Mouse (Mus musculus) erythroblast, adult 5-6 weeks (primary cell): ENCODE measurements around the gene Car15. TPM values are rescaled to one million over a fixed set of nuclear protein-coding genes. Genes with fewer than 3 reads are reported as not detected.

Experiments used
- ATAC-seq: replicated peaks from 2 replicates; pipeline ENCODE4 v1.8.0; 2016; ENCODE audit warnings: moderate number of reproducible peaks, mild to moderate bottlenecking, moderate TSS enrichment, inconsistent platforms; ENCODE audit not compliant: poor library complexity, low FRiP score, severe bottlenecking
- total RNA-seq, 2 experiments: library from RNA; stranded (forward) in 1 of 2; stranded (reverse) in 1 of 2; fragments of 150-400 nt in 1 of 2; fragments of 200-764, 138-1000 nt in 1 of 2; gene quantifications; 2 replicates each; pipeline versions ENCODE4 v1.2.3 to v1.2.4; 2015 to 2017; ENCODE audit warnings: low replicate concordance in 2 of 2

Car15 gene
- total RNA-seq (2015; ENCODE audit: low replicate concordance): 2.5 TPM in 1 of 2 replicates, not detected in the other
- total RNA-seq (2017; ENCODE audit: low replicate concordance): 1.3 TPM in 1 of 2 replicates, not detected in the other

DNA sequence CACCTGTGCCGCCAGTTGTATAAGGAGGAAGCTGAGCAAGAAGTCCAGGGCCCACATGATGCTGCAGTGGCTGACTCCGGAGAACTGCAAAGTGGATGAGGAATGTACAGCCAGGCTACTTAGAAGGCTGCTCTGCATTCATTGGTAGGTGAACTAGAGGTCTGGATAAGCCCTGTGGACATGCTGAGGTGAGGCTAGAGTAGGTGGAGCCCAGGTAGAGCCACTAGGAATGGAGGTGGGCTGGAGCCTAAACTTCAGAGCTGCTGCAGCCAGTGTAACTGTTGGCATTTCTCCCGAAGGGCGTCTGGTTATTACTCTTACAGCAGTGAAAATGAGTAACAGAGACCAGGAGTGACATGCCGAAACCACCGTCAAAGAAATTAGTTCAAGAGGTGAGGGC lies at the start of gene Car15:
Gene Car15, minus strand, starts transcription at position 314 of the 400 bp plus-strand sequence.
- ATAC-seq: no peak

GRCm38 (mm10) chr16:17884116-17884515 lies 46.0 kb upstream of the Car15 start:
- ATAC-seq: no peak

- no peak for ATAC-seq
These were observed 44.0 kb upstream of the Car15 start for GRCm38 (mm10) chr16:17882196-17882595.

- no peak for ATAC-seq
These were observed 41.4 kb upstream of the Car15 start for GRCm38 (mm10) chr16:17879571-17879970.

GRCm38 (mm10) chr16:17876096-17876495 lies 37.9 kb upstream of the Car15 start:
- ATAC-seq: no peak

DNA sequence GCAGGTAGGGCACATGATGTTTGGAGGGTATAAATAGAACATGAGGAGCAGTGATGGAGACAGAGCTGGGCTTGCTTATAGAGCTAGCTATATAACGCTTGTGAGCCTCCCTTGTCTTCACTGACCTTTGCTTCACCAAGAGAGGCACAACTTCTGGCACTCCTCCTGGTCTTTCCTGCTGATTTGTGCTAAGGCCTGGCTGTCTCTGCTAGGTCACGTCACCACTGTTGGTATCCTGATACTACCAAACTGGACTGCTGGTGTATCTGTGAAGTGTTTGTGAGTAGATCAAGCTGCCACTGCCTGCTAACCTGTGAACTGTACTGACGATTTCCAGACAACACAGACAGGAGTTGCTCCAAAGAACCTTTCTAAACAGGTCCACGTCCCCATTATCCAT lies 37.0 kb upstream of the Car15 start:
- no peak for ATAC-seq

- 0 out of 2 replicates have a peak, but pooled peaks have one; percentile 41 for ATAC-seq
These were observed 34.8 kb upstream of the Car15 start for GRCm38 (mm10) chr16:17872995-17873394.

GRCm38 (mm10) chr16:17871248-17871647 lies 33.1 kb upstream of the Car15 start:
- ATAC-seq: 0 out of 2 replicates have a peak, but pooled peaks have one; percentile 27

GRCm38 (mm10) chr16:17865770-17866169 lies 27.6 kb upstream of the Car15 start:
- no peak for ATAC-seq

DNA sequence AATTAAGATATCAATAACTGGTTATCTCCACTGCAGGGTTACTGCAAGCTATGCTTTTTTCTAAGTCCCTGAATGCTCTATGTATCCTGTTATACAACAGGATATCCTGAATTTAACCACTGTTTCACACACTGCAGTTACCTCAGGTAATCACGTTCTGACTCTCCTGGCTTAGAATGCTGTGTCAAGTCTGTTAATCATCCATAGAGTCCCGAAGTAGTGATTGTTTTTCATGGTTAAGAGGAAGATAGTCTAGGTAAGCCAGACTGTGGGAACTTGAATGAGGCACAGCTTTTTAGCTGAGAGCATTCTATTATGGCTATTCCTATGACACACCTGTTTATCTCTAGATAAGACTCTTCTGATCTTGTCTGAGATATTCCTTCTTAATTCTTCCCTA lies 27.1 kb upstream of the Car15 start:
- ATAC-seq: no peak

DNA sequence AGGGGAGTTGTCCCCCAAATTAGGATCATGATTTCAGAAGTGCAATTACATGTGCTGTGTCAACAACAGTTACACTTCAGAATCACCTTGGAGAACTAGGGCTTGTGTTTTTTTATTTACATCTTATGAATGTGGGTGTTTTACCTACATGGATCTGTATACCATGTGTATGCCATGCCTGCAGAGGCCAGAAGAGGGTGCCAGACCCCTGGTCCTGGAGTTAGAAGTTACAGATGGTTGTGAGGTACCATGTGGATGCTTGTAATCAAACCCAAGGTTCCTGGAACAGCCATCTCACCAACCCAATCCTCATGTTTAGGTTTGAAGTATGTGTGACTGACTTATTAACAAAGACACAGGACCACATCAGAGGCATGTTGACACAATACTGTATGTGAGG lies 20.4 kb upstream of the Car15 start:
- ATAC-seq: 0 out of 2 replicates have a peak, but pooled peaks have one; percentile 48

DNA sequence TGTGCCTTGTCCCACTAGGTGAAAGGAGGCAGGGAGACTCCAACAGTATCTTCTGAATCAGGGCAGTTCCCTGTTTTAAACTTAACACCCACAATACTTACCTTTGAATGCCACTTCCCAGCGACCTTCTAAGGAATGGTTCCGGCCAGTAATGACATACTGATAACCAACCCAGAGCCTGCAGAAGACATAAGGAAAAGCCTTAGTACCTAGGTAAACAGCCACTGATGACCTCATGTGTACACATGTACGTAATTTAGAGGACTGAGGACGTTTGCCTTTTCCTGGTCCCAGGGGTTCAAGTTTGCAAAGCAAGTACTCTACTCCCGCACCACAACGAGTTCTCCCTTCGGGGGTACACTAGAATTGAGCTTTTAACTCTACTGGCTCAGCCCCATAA lies 19.0 kb upstream of the Car15 start:
- no peak for ATAC-seq

- ATAC-seq: no peak
These were observed 15.1 kb upstream of the Car15 start for GRCm38 (mm10) chr16:17853263-17853662.

- no peak for ATAC-seq
These were observed 13.7 kb upstream of the Car15 start for GRCm38 (mm10) chr16:17851860-17852259.

- no peak for ATAC-seq
These were observed 13.2 kb upstream of the Car15 start for GRCm38 (mm10) chr16:17851331-17851730.

GRCm38 (mm10) chr16:17849486-17849885 lies 11.3 kb upstream of the Car15 start:
- ATAC-seq: no peak

GRCm38 (mm10) chr16:17848928-17849327 lies 10.8 kb upstream of the Car15 start:
- ATAC-seq: peak; percentile 76

DNA sequence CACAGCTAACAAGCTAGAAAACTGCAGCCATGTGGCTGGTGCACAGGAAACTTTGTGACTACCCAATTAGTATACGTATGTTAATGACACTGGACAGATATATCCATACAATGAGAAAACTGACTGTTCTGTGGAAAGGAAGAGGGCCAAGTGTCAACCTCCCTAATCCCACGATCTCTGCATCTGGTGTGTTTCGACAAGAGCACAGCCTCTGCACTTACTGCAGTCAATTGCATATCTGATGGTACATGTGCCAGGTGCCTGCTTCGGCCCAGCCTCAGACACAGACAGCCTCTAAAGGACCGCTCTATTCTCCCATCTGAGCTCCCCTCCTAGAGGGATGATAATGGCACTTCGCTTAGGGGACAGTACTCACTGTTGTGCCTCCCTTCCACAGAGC lies 10.3 kb upstream of the Car15 start:
- peak; percentile 20; the same call in 1 of the 2 replicates for ATAC-seq

GRCm38 (mm10) chr16:17843701-17844365 lies 5.7 kb upstream of the Car15 start:
- no peak for ATAC-seq

GRCm38 (mm10) chr16:17842437-17842836 lies 4.3 kb upstream of the Car15 start:
- ATAC-seq: no peak

DNA sequence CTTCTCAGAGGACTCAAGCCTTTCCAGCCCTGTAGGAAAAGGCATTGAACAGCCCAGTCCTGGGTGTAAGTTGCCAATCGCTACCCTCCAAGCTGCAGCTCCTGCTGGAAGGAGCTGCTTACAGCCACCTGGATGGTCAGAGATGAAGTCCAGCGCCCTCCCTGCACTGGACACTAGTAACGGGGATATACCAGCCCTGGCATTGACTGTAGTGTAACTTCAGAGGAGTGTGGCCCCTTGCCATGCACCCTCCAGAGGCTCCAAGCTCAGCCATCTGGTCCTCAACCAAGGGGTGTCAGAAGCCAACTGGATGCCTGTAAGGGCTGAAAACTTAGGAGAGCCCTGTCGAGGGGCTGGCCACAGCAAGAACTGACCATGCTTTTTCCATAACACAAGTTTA lies 1.8 kb upstream of the Car15 start:
- no peak for ATAC-seq

- no peak for ATAC-seq
These were observed 2.7 kb downstream of the Car15 start for GRCm38 (mm10) chr16:17835481-17835880.
